Mouse (Mus musculus) stomach, postnatal 0 days (tissue): Measurements from ENCODE around the gene L1cam.

Experiments used
- CTCF ChIP-seq: IDR thresholded peaks from 2 replicates; pipeline ENCODE4 v1.5.1; 2016; ENCODE audit warnings: antibody characterized with exemption, low read depth, mild to moderate bottlenecking, moderate library complexity
- EP300 ChIP-seq: optimal IDR thresholded peaks from 2 replicates; pipeline ENCODE3; 2016; ENCODE audit warnings: antibody characterized with exemption

GRCm38 (mm10) chrX:73895719-73896118 lies at the start of gene L1cam:
- peak; percentile 67 for TF ChIP-seq CTCF
- TF ChIP-seq EP300 = no peak
